ENCODE assay signal across 8 mouse cellular contexts in the genomic region with DNA sequence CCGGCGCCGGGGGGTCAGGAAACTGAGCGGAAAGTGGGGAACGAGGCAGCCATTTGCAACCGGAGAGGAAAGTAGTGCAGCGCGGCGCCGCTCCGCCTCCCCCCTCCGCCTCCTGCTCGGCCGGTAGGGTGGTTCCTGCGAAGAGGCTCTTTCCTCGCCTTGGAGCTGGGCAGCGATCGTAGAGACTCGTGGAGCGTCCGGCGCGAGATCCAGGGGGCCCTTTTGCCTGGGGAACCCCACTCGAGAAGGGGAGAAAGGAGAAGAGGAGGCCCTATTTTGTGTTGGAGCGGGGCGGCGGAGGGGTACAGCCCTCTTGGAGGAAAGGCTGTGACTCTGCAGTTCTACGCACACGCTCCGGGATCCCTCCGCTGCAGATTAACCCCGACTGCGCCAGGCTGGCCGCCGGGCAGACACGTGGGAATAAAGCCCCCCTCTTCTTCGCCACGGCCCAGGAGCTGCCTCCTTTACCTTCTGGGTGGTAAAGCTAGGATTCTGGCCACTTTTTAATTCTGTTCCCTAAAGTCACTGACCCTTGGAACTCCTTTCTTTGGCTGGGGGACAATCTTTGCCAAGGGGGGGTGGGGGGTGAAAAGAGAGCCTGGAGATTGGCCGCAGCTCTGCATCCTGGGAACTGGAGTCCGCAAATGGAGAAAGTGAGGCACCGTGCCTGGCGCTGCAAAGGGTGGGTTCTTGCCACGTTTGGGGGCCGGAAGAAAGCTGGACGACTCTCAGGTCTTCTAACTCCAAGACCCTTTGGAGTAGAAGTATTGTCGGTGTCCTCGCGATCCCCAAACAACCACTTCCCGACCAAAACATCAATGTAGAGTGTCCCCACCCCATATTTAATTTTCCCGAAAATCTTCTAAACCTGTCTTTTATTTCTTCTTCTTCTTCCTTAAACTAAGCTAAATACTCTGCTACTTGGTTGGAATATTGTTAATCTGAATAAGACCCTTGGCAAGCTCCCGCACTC. TPM values are rescaled to one million over a fixed set of nuclear protein-coding genes. Genes with fewer than 3 reads are reported as not detected.
DNase-seq lines count a peak whose midpoint lies in the region; ATAC-seq lines count a peak whose summit lies in the region.

No protein-coding gene starts in this region.

- peak; percentile 84 for ATAC-seq in hindbrain, embryonic 16.5 days

- WGBS in hindbrain, embryonic 16.5 days = under 1% methylated on average over 51 of the region's 51 CpGs

- no peaks in the 10 kb centered on the region for H3K27me3 ChIP-seq in hindbrain, embryonic 16.5 days (replicated peaks; ENCODE audit: control insufficient read depth, insufficient read depth, low read length)
- no peaks in the 10 kb centered on the region for H3K27me3 ChIP-seq in megakaryocyte, embryonic 14.5 days (replicated peaks)

- H3K4me2 ChIP-seq in hindbrain, embryonic 16.5 days (ENCODE audit: low read length) = peak overlapping the region; percentile 98

- peaks cover 38% of the 10 kb centered on the region for H3K4me1 ChIP-seq in hindbrain, embryonic 16.5 days (ENCODE audit: control insufficient read depth, insufficient read depth, low read depth, low read length)
- peaks cover 40% of the 10 kb centered on the region for H3K4me1 ChIP-seq in megakaryocyte, embryonic 14.5 days

- H3K36me3 ChIP-seq in hindbrain, embryonic 16.5 days (ENCODE audit: control insufficient read depth, insufficient read depth, low read length) = no peaks in the 10 kb centered on the region
- H3K36me3 ChIP-seq in megakaryocyte, embryonic 14.5 days (replicated peaks; ENCODE audit: low read length) = peaks cover 12% of the 10 kb centered on the region

- H3K27ac ChIP-seq in hindbrain, embryonic 16.5 days (ENCODE audit: low read depth, low read length) = peak overlapping the region; percentile 100

- H3K9ac ChIP-seq in hindbrain, embryonic 16.5 days (ENCODE audit: low read depth, low read length) = peak overlapping the region; percentile 99

- H3K9me3 ChIP-seq in hindbrain, embryonic 16.5 days (ENCODE audit: control insufficient read depth, low read length) = no peaks in the 10 kb centered on the region
- no peaks in the 10 kb centered on the region for H3K9me3 ChIP-seq in megakaryocyte, embryonic 14.5 days

- peak; percentile 84 for DNase-seq in WW6 (ENCODE audit: low read depth, low spot score)
- peak; percentile 78 to 92 for DNase-seq in cerebellum, postnatal 4 days (ENCODE audit: low spot score in 2 of 2)
- peak; percentile 93 for DNase-seq in gastrocnemius, adult 18-20 months (ENCODE audit: low spot score)
- DNase-seq in left cerebral cortex, adult 8-10 months (ENCODE audit: low spot score in 2 of 2) = peak; percentile 91 to 95
- DNase-seq in right cerebral cortex, postnatal 10 days (ENCODE audit: low spot score in 2 of 2) = peak; percentile 96
- peak; percentile 82 for DNase-seq in urinary bladder, postnatal 25 days (ENCODE audit: low spot score)

- peak overlapping the region; percentile 99 for H3K4me3 ChIP-seq in hindbrain, embryonic 16.5 days (ENCODE audit: low read length)
- H3K4me3 ChIP-seq in megakaryocyte, embryonic 14.5 days (replicated peaks) = peak overlapping the region; percentile 97

RNA-seq across cellular contexts. Expression of gene Kmt2d, which starts 1.2 kb away (rescaled TPM):
- total RNA-seq in gastrocnemius, adult 18-20 months (2021) = 10 to 100 TPM; 43.2 to 50.1 TPM
- polyA plus RNA-seq in hindbrain, embryonic 16.5 days (2015; fragmentation: Nextera tagmentation; extraction: Ambion mirVana) = 8.8 and 9.3 TPM in 2 replicates
- total RNA-seq in left cerebral cortex, adult 8-10 months (2022) = 10 to 100 TPM; 65.4 to 88.7 (median 76.5) TPM
- polyA plus RNA-seq in megakaryocyte, embryonic 14.5 days (2012; ENCODE audit: insufficient read depth, low replicate concordance) = 11.9 and 17.8 TPM in 2 replicates

RNA-seq across cellular contexts. Expression of gene Rhebl1, which starts 22.1 kb away (rescaled TPM):
- 1 to 10 TPM; 1.3 TPM for total RNA-seq in gastrocnemius, adult 18-20 months (2021)
- 31.4 and 33.4 TPM in 2 replicates for polyA plus RNA-seq in hindbrain, embryonic 16.5 days (2015; fragmentation: Nextera tagmentation; extraction: Ambion mirVana)
- 10 to 100 TPM in 2 of 4 experiments, 1 to 10 TPM in 2; 8.4 to 10.9 (median 10.2) TPM for total RNA-seq in left cerebral cortex, adult 8-10 months (2022)
- polyA plus RNA-seq in megakaryocyte, embryonic 14.5 days (2012; ENCODE audit: insufficient read depth, low replicate concordance) = 0.19 TPM in 1 of 2 replicates, not detected in the other

RNA-seq across cellular contexts. Expression of gene Dhh, which starts 26.1 kb away (rescaled TPM):
- total RNA-seq in gastrocnemius, adult 18-20 months (2021) = 1 to 10 TPM in 1 of 2 experiments, under 1 TPM in 1; 0.75 to 1.5 TPM
- 1.3 and 2.1 TPM in 2 replicates for polyA plus RNA-seq in hindbrain, embryonic 16.5 days (2015; fragmentation: Nextera tagmentation; extraction: Ambion mirVana)
- total RNA-seq in left cerebral cortex, adult 8-10 months (2022) = under 1 TPM in 3 of 4 experiments, not detected in 1; 0.12 to 0.39 (median 0.13) TPM
- polyA plus RNA-seq in megakaryocyte, embryonic 14.5 days (2012; ENCODE audit: insufficient read depth, low replicate concordance) = not detected in 2 replicates

RNA-seq across cellular contexts. Expression of gene Prkag1, which starts 40.9 kb away (rescaled TPM):
- 10 to 100 TPM; 48.1 to 49.6 TPM for total RNA-seq in gastrocnemius, adult 18-20 months (2021)
- polyA plus RNA-seq in hindbrain, embryonic 16.5 days (2015; fragmentation: Nextera tagmentation; extraction: Ambion mirVana) = 72.5 and 74.4 TPM in 2 replicates
- 10 to 100 TPM; 47.4 to 60.9 (median 53.2) TPM for total RNA-seq in left cerebral cortex, adult 8-10 months (2022)
- polyA plus RNA-seq in megakaryocyte, embryonic 14.5 days (2012; ENCODE audit: insufficient read depth, low replicate concordance) = 237 and 264 TPM in 2 replicates

RNA-seq across cellular contexts. Expression of gene Lmbr1l, which starts 45.8 kb away (rescaled TPM):
- 1 to 10 TPM; 4.8 to 4.9 TPM for total RNA-seq in gastrocnemius, adult 18-20 months (2021)
- polyA plus RNA-seq in hindbrain, embryonic 16.5 days (2015; fragmentation: Nextera tagmentation; extraction: Ambion mirVana) = 25.9 and 27.0 TPM in 2 replicates
- 10 to 100 TPM; 13.7 to 17.9 (median 14.7) TPM for total RNA-seq in left cerebral cortex, adult 8-10 months (2022)
- polyA plus RNA-seq in megakaryocyte, embryonic 14.5 days (2012; ENCODE audit: insufficient read depth, low replicate concordance) = 0.87 and 4.8 TPM in 2 replicates

Comparison
In these comparisons a context has a peak if more than half of its experiments do, and no peak if none do; other contexts are left out.
1. Peak in every context shown above with its lines: DNase-seq, ATAC-seq, H3K4me3 ChIP-seq and H3K27ac ChIP-seq.
2. RNA of gene Rhebl1, which starts 22.1 kb away (total RNA-seq): 8.4 to 10.9 TPM in left cerebral cortex, adult 8-10 months; 1.3 TPM in gastrocnemius, adult 18-20 months; every median in the first group is over 4 times any median in the second.